Mouse (Mus musculus): ENCODE measurements around the gene Fgd3. TPM values are rescaled to one million over a fixed set of nuclear protein-coding genes. Genes with fewer than 3 reads are reported as not detected.

Fgd3 gene
- total and polyA plus RNA-seq, 2 experiments from 2014 or later: 1.6 to 8.4 TPM

DNA sequence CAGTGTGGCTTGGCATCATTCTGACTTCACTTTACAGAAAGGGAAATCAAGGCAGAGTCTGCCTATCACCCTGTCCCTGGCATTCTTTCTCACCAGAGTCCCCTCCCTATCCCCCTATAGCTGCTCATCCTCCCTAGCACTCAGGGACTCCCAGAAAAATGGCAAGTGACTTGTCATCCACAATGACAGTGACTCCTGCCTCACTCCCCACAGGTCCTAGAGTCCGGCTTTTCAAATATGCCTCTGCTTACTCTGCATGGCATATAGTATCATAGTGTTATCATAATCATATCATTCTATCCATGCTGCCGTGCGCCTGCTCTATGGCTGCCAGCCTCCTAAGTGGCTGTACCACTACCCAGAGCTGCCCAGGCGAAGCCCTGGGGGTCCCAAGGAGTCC, 11.9 kb downstream of the Fgd3 start:
- ATAC-seq: no peak
- no peak for TF ChIP-seq CTCF (IDR thresholded peaks at IDR 0.05; ENCODE audit: low read depth)
- no peak overlapping the region for H3K9ac ChIP-seq (replicated peaks; ENCODE audit: low read length)
- H3K27me3 ChIP-seq (ENCODE audit: insufficient read depth, low read length): no peaks in the 10 kb centered on the region
- WGBS: 94% methylated on average over 4 of the region's 4 CpGs
- H3K4me1 ChIP-seq (ENCODE audit: insufficient read depth, low read length): no peaks in the 10 kb centered on the region
- DNase-seq (ENCODE audit: low spot score): no peak
- H3K27ac ChIP-seq: no peak overlapping the region
- no peaks in the 10 kb centered on the region for H3K9me3 ChIP-seq (ENCODE audit: low read length)
- no peaks in the 10 kb centered on the region for H3K36me3 ChIP-seq (ENCODE audit: insufficient read depth, low read length)
- no peak overlapping the region for H3K4me2 ChIP-seq (ENCODE audit: low read depth, low read length)
- H3K4me3 ChIP-seq (ENCODE audit: low read length): no peak overlapping the region

DNA sequence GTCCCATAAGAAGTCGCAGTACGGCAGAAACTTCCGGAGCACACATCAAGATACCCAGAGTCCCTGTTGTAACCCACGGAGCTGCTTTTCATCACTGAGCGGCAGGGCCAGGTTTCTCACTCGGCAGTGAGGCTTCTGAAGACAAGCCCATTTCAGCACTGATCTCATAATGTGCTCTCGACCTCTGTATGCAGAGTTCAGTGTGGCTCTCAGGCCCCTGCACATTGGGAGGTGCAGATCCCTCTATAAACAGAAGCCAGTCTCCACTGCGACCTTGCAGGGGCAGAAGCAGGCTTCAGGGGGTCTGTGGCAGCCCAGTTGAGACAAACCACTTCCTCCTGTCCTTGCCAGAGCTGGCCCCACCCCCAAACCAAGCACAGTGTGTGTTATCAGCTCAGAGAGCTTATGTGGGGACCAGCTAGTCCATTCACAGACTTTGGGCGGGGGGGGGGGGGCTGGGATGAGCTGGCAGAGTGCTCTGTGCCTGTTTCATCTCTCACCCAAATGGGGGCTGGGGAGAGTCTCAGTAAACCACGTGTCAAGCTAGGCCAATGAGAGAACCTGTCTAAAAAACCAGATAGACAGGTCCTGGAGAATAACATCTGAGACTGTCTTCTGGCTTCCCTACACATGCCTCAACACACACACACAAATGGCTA, 12.7 kb downstream of the Fgd3 start:
- H3K27me3 ChIP-seq (ENCODE audit: insufficient read depth, low read length): no peaks in the 10 kb centered on the region
- H3K9ac ChIP-seq (replicated peaks; ENCODE audit: low read length): no peak overlapping the region
- no peak overlapping the region for H3K4me3 ChIP-seq (ENCODE audit: low read length)
- TF ChIP-seq CTCF (IDR thresholded peaks at IDR 0.05; ENCODE audit: low read depth): no peak
- H3K27ac ChIP-seq: no peak overlapping the region
- H3K4me2 ChIP-seq (ENCODE audit: low read depth, low read length): no peak overlapping the region
- H3K36me3 ChIP-seq (ENCODE audit: insufficient read depth, low read length): no peaks in the 10 kb centered on the region
- DNase-seq (ENCODE audit: low spot score): peak; percentile 14
- no peaks in the 10 kb centered on the region for H3K4me1 ChIP-seq (ENCODE audit: insufficient read depth, low read length)
- WGBS: 42% methylated on average over 10 of the region's 10 CpGs
- H3K9me3 ChIP-seq (ENCODE audit: low read length): no peaks in the 10 kb centered on the region
- peak; percentile 76 for ATAC-seq

DNA sequence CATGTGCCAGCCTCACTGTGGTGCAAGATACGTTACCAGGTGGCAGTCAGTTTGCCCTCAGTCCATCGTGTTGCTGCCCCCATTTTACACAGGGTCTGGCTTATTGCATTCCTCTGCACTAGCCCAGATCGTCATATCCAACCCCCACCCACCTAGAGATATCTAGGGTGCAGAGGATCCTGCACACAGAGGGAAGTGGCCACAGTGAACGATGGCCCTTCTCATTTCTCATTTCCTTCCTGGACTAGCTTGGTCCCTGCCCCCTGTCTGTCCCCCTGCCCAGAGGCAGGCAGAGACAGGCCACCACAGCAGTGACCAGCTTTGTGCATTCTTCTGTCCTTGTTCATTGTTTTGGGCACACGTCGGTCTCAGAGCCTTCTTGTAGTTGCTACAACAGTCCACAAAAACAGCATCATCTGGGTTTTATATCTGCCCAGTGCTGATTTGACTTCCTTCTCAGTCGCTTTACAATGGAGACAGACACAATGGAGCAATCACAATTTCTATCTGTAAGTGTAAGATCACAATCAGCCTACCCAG, 13.3 kb downstream of the Fgd3 start:
- DNase-seq (ENCODE audit: low spot score): no peak
- Histone ChIP-seq H3K4me3 (ENCODE audit: low read length) (no peak overlapping the region), H3K9ac (replicated peaks; ENCODE audit: low read length) (no peak overlapping the region), H3K9me3 (ENCODE audit: low read length) (no peaks in the 10 kb centered on the region), H3K4me1 (ENCODE audit: insufficient read depth, low read length) (no peaks in the 10 kb centered on the region), H3K4me2 (ENCODE audit: low read depth, low read length) (no peak overlapping the region), H3K27me3 (ENCODE audit: insufficient read depth, low read length) (no peaks in the 10 kb centered on the region), H3K36me3 (ENCODE audit: insufficient read depth, low read length) (no peaks in the 10 kb centered on the region), H3K27ac (no peak overlapping the region)
- no peak for TF ChIP-seq CTCF (IDR thresholded peaks at IDR 0.05; ENCODE audit: low read depth)
- no peak for ATAC-seq
- 71% methylated on average over 7 of the region's 7 CpGs for WGBS

DNA sequence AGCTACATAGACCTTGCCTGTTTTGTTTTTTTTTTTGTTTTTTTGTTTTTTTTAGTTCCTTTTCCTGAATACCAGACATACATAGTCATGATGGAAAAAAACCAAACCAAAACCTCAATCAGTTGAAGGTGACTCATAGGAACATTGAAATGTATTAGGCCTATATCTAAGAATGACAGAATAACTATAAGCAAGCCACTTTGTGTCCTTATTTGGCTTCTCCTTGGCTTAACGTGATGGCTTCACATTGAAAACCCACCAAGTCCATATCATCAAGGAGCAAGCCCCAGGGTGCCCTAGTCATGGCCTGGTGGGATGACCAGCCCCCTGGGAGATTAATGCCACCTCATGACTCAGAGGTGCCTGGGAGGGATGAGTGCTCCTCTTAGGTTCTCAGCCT, 19.3 kb downstream of the Fgd3 start:
- Histone ChIP-seq H3K9ac (replicated peaks; ENCODE audit: low read length) (no peak overlapping the region), H3K4me1 (ENCODE audit: insufficient read depth, low read length) (no peaks in the 10 kb centered on the region), H3K4me2 (ENCODE audit: low read depth, low read length) (no peak overlapping the region), H3K36me3 (ENCODE audit: insufficient read depth, low read length) (no peaks in the 10 kb centered on the region), H3K27ac (no peak overlapping the region), H3K9me3 (ENCODE audit: low read length) (no peaks in the 10 kb centered on the region), H3K27me3 (ENCODE audit: insufficient read depth, low read length) (no peaks in the 10 kb centered on the region), H3K4me3 (ENCODE audit: low read length) (no peak overlapping the region)
- TF ChIP-seq CTCF (IDR thresholded peaks at IDR 0.05; ENCODE audit: low read depth): no peak
- DNase-seq (ENCODE audit: low spot score) (no peak), ATAC-seq (no peak)
- 83% methylated on average over 1 of the region's 1 CpGs for WGBS

DNA sequence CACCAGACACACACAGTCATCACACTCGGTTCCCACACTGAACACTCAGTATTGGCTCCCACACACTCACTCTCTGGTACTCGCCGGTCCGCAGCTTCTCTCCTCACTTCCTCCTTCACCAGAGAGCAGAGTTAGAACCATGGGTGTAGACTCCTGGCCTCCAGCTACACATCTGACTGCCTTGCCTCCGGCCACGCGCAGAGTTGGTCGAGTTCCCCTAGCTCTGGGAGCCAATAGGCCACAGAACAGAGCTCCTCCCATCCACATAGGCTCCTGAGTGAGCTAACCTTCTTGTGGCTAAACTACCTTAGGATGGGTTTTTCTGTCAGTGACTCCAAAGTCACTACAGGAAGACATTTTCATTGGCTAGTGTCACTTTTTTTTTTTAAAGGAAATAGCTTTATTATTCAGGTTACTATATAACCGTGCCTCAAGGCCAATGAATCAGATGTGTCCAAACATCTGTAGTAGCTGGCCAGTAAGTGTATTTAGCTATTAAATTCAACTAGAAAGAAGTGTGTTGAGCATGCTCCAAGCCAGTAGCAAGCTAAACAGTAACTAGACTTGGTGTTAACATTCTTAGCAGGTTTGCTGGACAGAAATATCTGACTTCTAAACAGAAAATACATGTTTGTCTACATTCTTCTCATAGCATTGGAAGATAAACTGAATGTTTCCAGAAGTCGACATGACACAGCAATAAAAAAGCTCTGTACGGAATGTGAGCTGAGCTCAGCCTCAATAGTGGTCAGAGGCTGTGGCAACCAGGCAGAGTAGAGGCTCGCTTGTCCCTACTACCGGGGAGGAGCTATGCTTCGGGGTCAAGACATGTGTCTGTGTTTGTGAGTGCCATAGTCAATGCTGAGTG, 21.4 kb downstream of the Fgd3 start:
- no peak overlapping the region for H3K27ac ChIP-seq
- no peaks in the 10 kb centered on the region for H3K9me3 ChIP-seq (ENCODE audit: low read length)
- H3K9ac ChIP-seq (replicated peaks; ENCODE audit: low read length): no peak overlapping the region

DNA sequence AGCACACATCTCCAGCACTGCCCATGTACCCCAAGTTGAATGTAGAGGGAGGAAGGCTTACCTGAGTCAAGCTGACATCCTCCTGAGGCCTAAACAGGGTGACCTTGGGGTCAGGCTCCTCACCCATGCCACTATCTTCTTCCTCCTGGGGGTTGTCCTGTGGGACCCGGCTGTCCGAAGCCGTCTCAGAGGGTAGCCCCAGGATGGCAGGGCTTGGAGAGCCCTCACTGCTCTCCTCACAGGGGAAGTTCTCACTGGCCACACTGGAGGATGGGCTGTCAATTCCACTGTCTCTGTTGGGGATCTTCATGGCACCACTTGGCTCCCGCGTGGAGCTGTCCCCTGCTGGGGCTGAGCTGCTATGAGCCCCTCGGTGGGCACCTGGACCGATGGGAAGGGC, 23.8 kb downstream of the Fgd3 start:
- no peaks in the 10 kb centered on the region for H3K36me3 ChIP-seq (ENCODE audit: insufficient read depth, low read length)
- no peak overlapping the region for H3K4me3 ChIP-seq (ENCODE audit: low read length)
- no peaks in the 10 kb centered on the region for H3K9me3 ChIP-seq (ENCODE audit: low read length)
- ATAC-seq (no peak), DNase-seq (ENCODE audit: low spot score) (no peak)
- H3K4me2 ChIP-seq (ENCODE audit: low read depth, low read length): no peak overlapping the region
- no peak for TF ChIP-seq CTCF (IDR thresholded peaks at IDR 0.05; ENCODE audit: low read depth)
- no peak overlapping the region for H3K27ac ChIP-seq
- H3K4me1 ChIP-seq (ENCODE audit: insufficient read depth, low read length): no peaks in the 10 kb centered on the region
- no peak overlapping the region for H3K9ac ChIP-seq (replicated peaks; ENCODE audit: low read length)
- H3K27me3 ChIP-seq (ENCODE audit: insufficient read depth, low read length): no peaks in the 10 kb centered on the region
- WGBS: 75% methylated on average over 7 of the region's 7 CpGs

More for the DNA sequence above, 21.4 kb downstream of the Fgd3 start:
- no peak for DNase-seq (ENCODE audit: low spot score)
- Histone ChIP-seq H3K4me3 (ENCODE audit: low read length) (no peak overlapping the region), H3K4me1 (ENCODE audit: insufficient read depth, low read length) (no peaks in the 10 kb centered on the region), H3K27me3 (ENCODE audit: insufficient read depth, low read length) (no peaks in the 10 kb centered on the region), H3K36me3 (ENCODE audit: insufficient read depth, low read length) (no peaks in the 10 kb centered on the region), H3K4me2 (ENCODE audit: low read depth, low read length) (no peak overlapping the region)
- 89% methylated on average over 14 of the region's 14 CpGs for WGBS
- no peak for TF ChIP-seq CTCF (IDR thresholded peaks at IDR 0.05; ENCODE audit: low read depth)
- no peak for ATAC-seq

All from hindbrain, postnatal 0 days (tissue).